Mouse (Mus musculus) adrenal gland, adult 18-20 months (tissue): ENCODE data around the gene Dnajc16. TPM values are rescaled to one million over a fixed set of nuclear protein-coding genes. Genes with fewer than 3 reads are reported as not detected.

Experiments
- DNase-seq, 2 experiments: peaks; one replicate each; pipeline ENCODE4 v3.0.0; 2021 to 2022; ENCODE audit warnings: low spot score in 2 of 2
- total RNA-seq, 2 experiments: library from RNA; stranded (reverse); gene quantifications; 1 replicate in 1 of 2; 2 replicates in 1 of 2; pipeline ENCODE4 v1.2.3; 2021

Dnajc16 gene
- total RNA-seq, 2 experiments from 2014 or later, result 18.5 to 25.8 TPM

GRCm38 (mm10) chr4:141729266-141729665, 61.5 kb downstream of the Dnajc16 start:
- DNase-seq, result no peak

- no peak for DNase-seq
Observed at GRCm38 (mm10) chr4:141725738-141726137, 65.0 kb downstream of the Dnajc16 start.

- no peak for DNase-seq
Observed at GRCm38 (mm10) chr4:141725277-141725676, 65.5 kb downstream of the Dnajc16 start.

- no peak for DNase-seq
Observed at GRCm38 (mm10) chr4:141724594-141724993, 66.1 kb downstream of the Dnajc16 start.

- DNase-seq, result no peak
Observed at GRCm38 (mm10) chr4:141723673-141724068, 67.1 kb downstream of the Dnajc16 start.

GRCm38 (mm10) chr4:141722731-141723672, 67.7 kb downstream of the Dnajc16 start, which contains the start of gene Ddi2:
TSS of gene Ddi2 (minus strand) at chr4:141723419.
- peak; percentile 91 to 93 for DNase-seq

GRCm38 (mm10) chr4:141721961-141722360, 68.8 kb downstream of the Dnajc16 start:
- DNase-seq, result no peak

GRCm38 (mm10) chr4:141720761-141721523, 69.8 kb downstream of the Dnajc16 start:
- DNase-seq, result no peak

- no peak for DNase-seq
Observed at GRCm38 (mm10) chr4:141719304-141719703, 71.4 kb downstream of the Dnajc16 start.

GRCm38 (mm10) chr4:141717633-141718032, 73.1 kb downstream of the Dnajc16 start:
- no peak for DNase-seq

GRCm38 (mm10) chr4:141715027-141715426, 75.7 kb downstream of the Dnajc16 start:
- DNase-seq, result no peak

GRCm38 (mm10) chr4:141713598-141714142, 77.1 kb downstream of the Dnajc16 start:
- DNase-seq, result no peak

- no peak for DNase-seq
Observed at GRCm38 (mm10) chr4:141711250-141711649, 79.5 kb downstream of the Dnajc16 start.

Other genes with a start within 250 kb of the Dnajc16 start
- gene Fblim1, start 184.8 kb downstream of the Dnajc16 start, total RNA-seq, result 10 to 100 TPM in 1 of 2 experiments, 1 to 10 TPM in 1; 6.8 to 13.0 TPM
- 1 to 10 TPM; 1.1 to 2.8 TPM for gene Tmem82, start 172.3 kb downstream of the Dnajc16 start, total RNA-seq
- gene Slc25a34, start 167.1 kb downstream of the Dnajc16 start, total RNA-seq, result 10 to 100 TPM in 1 of 2 experiments, 1 to 10 TPM in 1; 3.5 to 10.3 TPM
- 10 to 100 TPM; 62.9 to 70.8 TPM for gene Plekhm2, start 126.0 kb downstream of the Dnajc16 start, total RNA-seq
- not detected for gene Rsc1a1, start 105.3 kb downstream of the Dnajc16 start, total RNA-seq
- gene Ddi2, start 67.5 kb downstream of the Dnajc16 start, total RNA-seq, result 10 to 100 TPM; 52.1 to 71.7 TPM
- gene Agmat, start 44.3 kb downstream of the Dnajc16 start, total RNA-seq, result 10 to 100 TPM; 10.4 to 42.7 TPM
- gene Casp9, start 2.7 kb upstream of the Dnajc16 start, total RNA-seq, result 10 to 100 TPM; 13.1 to 16.1 TPM
- gene Cela2a, start 35.2 kb upstream of the Dnajc16 start, total RNA-seq, result not detected
- gene Ctrc, start 55.4 kb upstream of the Dnajc16 start, total RNA-seq, result not detected
- 10 to 100 TPM; 26.3 to 28.4 TPM for gene Efhd2, start 84.0 kb upstream of the Dnajc16 start, total RNA-seq
- under 1 TPM; 0.60 to 0.70 TPM for gene Fhad1, start 224.2 kb upstream of the Dnajc16 start, total RNA-seq